Comparison of ENCODE assay signal across 27 mouse cellular contexts in the genomic region with DNA sequence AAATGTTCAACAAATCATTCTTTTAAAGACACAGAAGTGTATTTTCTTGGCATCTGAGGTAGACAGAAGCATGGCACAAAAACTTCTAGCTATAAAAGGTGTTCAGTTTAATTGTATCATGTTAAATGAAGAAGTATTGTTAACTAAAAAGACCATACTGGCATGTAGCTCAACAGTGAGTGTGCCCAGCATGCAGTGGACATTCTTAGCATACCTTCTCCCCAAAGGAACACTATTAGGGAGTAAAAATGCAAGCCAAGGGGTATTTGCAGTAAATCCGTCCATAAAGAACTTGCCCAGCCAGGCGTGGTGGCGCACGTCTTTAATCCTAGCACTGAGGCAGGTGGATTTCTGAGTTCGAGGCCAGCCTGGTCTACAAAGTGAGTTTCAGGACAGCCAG. TPM values are rescaled to one million over a fixed set of nuclear protein-coding genes. Genes with fewer than 3 reads are reported as not detected.
A peak's percentile ranks its signal among the peaks of the same experiment; 100 is the strongest.
DNase-seq lines count a peak whose midpoint lies in the region; ATAC-seq and TF ChIP-seq lines count a peak whose summit lies in the region.
"Had no signal": no experiment of that assay in that cellular context is flagged by ENCODE, and none has a peak within 500 bp of the region (broad histone marks: within the 10 kb centered on the region; RNA-seq: fewer than 3 reads in every experiment).

No protein-coding gene starts in this region.

- peaks cover 2% of the 10 kb centered on the region; the same call in 1 of the 2 replicates for H3K4me1 ChIP-seq in kidney, adult 2 months (ENCODE audit: control insufficient read depth, insufficient read depth, low read length)
- H3K4me1 ChIP-seq in hindbrain, embryonic 14.5 days (replicated peaks; ENCODE audit: control insufficient read depth, insufficient read depth, low read length), result no peaks in the 10 kb centered on the region
- H3K4me1 ChIP-seq: hindbrain, embryonic 10.5 days; hindbrain, embryonic 13.5 days had no signal

- H3K9ac ChIP-seq in hindbrain, embryonic 14.5 days, result no peak overlapping the region
- H3K9ac ChIP-seq: forebrain, embryonic 13.5 days; hindbrain, embryonic 13.5 days had no signal

- peak overlapping the region; percentile 44; the same call in 1 of the 2 replicates for H3K27ac ChIP-seq in kidney, adult 2 months (ENCODE audit: insufficient read depth, low read depth, low read length)
- H3K27ac ChIP-seq in layer of hippocampus, adult 2 months, result peak overlapping the region; percentile 21; the same call in 1 of the 2 replicates
- H3K27ac ChIP-seq in hindbrain, embryonic 14.5 days, result no peak overlapping the region
- H3K27ac ChIP-seq: forebrain, embryonic 10.5 days; forebrain, embryonic 13.5 days; heart, adult 2 months; hindbrain, embryonic 10.5 days; hindbrain, embryonic 13.5 days; hindbrain, postnatal 0 days had no signal

- H3K4me2 ChIP-seq in hindbrain, embryonic 14.5 days (replicated peaks), result no peak overlapping the region
- H3K4me2 ChIP-seq: forebrain, embryonic 13.5 days; heart, embryonic 11.5 days; hindbrain, embryonic 13.5 days had no signal

- no peaks in the 10 kb centered on the region for H3K36me3 ChIP-seq in kidney, adult 2 months (ENCODE audit: control insufficient read depth, insufficient read depth, low read length)
- H3K36me3 ChIP-seq in hindbrain, embryonic 14.5 days (replicated peaks; ENCODE audit: control insufficient read depth, insufficient read depth), result 0 out of 2 replicates have a peak, but pooled peaks cover 4% of the 10 kb centered on the region
- H3K36me3 ChIP-seq: forebrain, embryonic 10.5 days; hindbrain, embryonic 10.5 days had no signal

- no peak overlapping the region for H3K4me3 ChIP-seq in kidney, adult 2 months (ENCODE audit: insufficient read depth, low read depth, low read length)
- no peak overlapping the region for H3K4me3 ChIP-seq in layer of hippocampus, adult 2 months
- H3K4me3 ChIP-seq in hindbrain, embryonic 14.5 days (replicated peaks; ENCODE audit: low read length), result no peak overlapping the region
- H3K4me3 ChIP-seq: forebrain, embryonic 10.5 days; forebrain, embryonic 13.5 days; heart, adult 2 months; hindbrain, embryonic 10.5 days; hindbrain, embryonic 13.5 days had no signal

- no peak for ATAC-seq in hindbrain, embryonic 14.5 days (ENCODE audit: low FRiP score)
- ATAC-seq: CD4-positive, CD25-positive, alpha-beta regulatory T cell, adult 4 months; forebrain, embryonic 13.5 days; forebrain, embryonic 16.5 days; hindbrain, postnatal 0 days; inflammation-experienced regulatory T-cells, adult 6 months had no signal

- WGBS in kidney, adult 2 months, result 66% methylated on average over 5 of the region's 5 CpGs
- 78% methylated on average over 5 of the region's 5 CpGs for WGBS in hindbrain, embryonic 14.5 days

- TF ChIP-seq POLR2A in kidney, adult 2 months (IDR thresholded peaks at IDR 0.05; ENCODE audit: low read depth, low read length), result no peak

- H3K27me3 ChIP-seq in kidney, adult 2 months (replicated peaks; ENCODE audit: control insufficient read depth, insufficient read depth, low read length), result no peaks in the 10 kb centered on the region
- no peaks in the 10 kb centered on the region for H3K27me3 ChIP-seq in hindbrain, embryonic 14.5 days (ENCODE audit: control insufficient read depth, insufficient read depth, low read length)
- H3K27me3 ChIP-seq: forebrain, embryonic 13.5 days; hindbrain, embryonic 13.5 days had no signal

- no peaks in the 10 kb centered on the region for H3K9me3 ChIP-seq in hindbrain, embryonic 14.5 days (ENCODE audit: control insufficient read depth, low read length)
- H3K9me3 ChIP-seq: forebrain, embryonic 10.5 days; forebrain, embryonic 13.5 days; hindbrain, embryonic 10.5 days; hindbrain, embryonic 13.5 days had no signal

- TF ChIP-seq CTCF in kidney, adult 2 months (conservative IDR thresholded peaks at IDR 0.05; ENCODE audit: insufficient read depth, insufficient read length, low read depth, low read length), result no peak
- TF ChIP-seq CTCF in layer of hippocampus, adult 2 months (conservative IDR thresholded peaks at IDR 0.05), result no peak

- peak; percentile 25 for DNase-seq in kidney, adult 2 months
- DNase-seq in kidney, postnatal 4 days, result no peak
- no peak for DNase-seq in layer of hippocampus, adult 2 months (ENCODE audit: low spot score in 2 of 2)
- DNase-seq in layer of hippocampus, adult 8-10 months (ENCODE audit: low spot score in 2 of 2), result no peak
- peak; percentile 56 for DNase-seq in Muller cell, postnatal 12 days (ENCODE audit: inconsistent ontology term)
- peak; percentile 38 for DNase-seq in R1 (ENCODE audit: low read depth, low spot score)
- no peak for DNase-seq in hindbrain, embryonic 14.5 days (ENCODE audit: low spot score)
- DNase-seq: adrenal gland, postnatal 14 days; cerebellum, adult 11 months; cerebellum, adult 8-10 months; cerebellum, postnatal 14 days; gastrocnemius, postnatal 10 days; gastrocnemius, postnatal 36 days; heart, adult 2 months; heart, postnatal 36 days had no signal

RNA-seq across cellular contexts. Expression of gene Abhd6, which starts 33.7 kb away (rescaled TPM):
- 37.4 and 38.9 TPM in 2 replicates for polyA plus RNA-seq in kidney, adult 2 months (2012; rRNA removed)
- 10 to 100 TPM; 77.1 to 78.0 TPM for total RNA-seq in layer of hippocampus, adult 2 months (2021)
- total RNA-seq in layer of hippocampus, adult 8-10 months (2022), result 10 to 100 TPM; 59.0 to 78.0 (median 67.0) TPM
- 35.7 and 37.0 TPM in 2 replicates for polyA plus RNA-seq in hindbrain, embryonic 14.5 days (2014; fragmentation: Nextera tagmentation; extraction: Ambion mirVana)
- total RNA-seq: MEL had no signal

RNA-seq across cellular contexts. Expression of gene Dnase1l3, which starts 42.0 kb away (rescaled TPM):
- 0.37 and 3.0 TPM in 2 replicates for polyA plus RNA-seq in kidney, adult 2 months (2012; rRNA removed)
- total RNA-seq in layer of hippocampus, adult 2 months (2021), result not detected
- total RNA-seq in layer of hippocampus, adult 8-10 months (2022), result not detected
- 0.09 TPM in 1 of 2 replicates, not detected in the other for polyA plus RNA-seq in hindbrain, embryonic 14.5 days (2014; fragmentation: Nextera tagmentation; extraction: Ambion mirVana)
- total RNA-seq: gastrocnemius, adult 18-20 months; gastrocnemius, postnatal 36 days; hindbrain, postnatal 0 days; MEL had no signal
- polyA plus RNA-seq: C2C12; forebrain, embryonic 10.5 days had no signal

RNA-seq across cellular contexts. Expression of gene Rpp14, which starts 43.8 kb away (rescaled TPM):
- 9.0 and 13.8 TPM in 2 replicates for polyA plus RNA-seq in kidney, adult 2 months (2012; rRNA removed)
- 10 to 100 TPM; 30.5 to 31.7 TPM for total RNA-seq in layer of hippocampus, adult 2 months (2021)
- 10 to 100 TPM; 24.4 to 31.5 (median 29.1) TPM for total RNA-seq in layer of hippocampus, adult 8-10 months (2022)
- polyA plus RNA-seq in hindbrain, embryonic 14.5 days (2014; fragmentation: Nextera tagmentation; extraction: Ambion mirVana), result 45.0 and 50.9 TPM in 2 replicates

Comparison
In these comparisons a context has a peak if more than half of its experiments do, and no peak if none do; other contexts are left out.
1. DNase-seq: peak in kidney, adult 2 months (single experiment), Muller cell, postnatal 12 days (single experiment) and R1 (single experiment); none in kidney, postnatal 4 days (0 of 2), layer of hippocampus, adult 2 months (0 of 2), layer of hippocampus, adult 8-10 months (0 of 2) and hindbrain, embryonic 14.5 days (single experiment).